Mouse (Mus musculus) CD4-positive naive resting alpha-beta T cell, adult 76 days (primary cell): Measurements from ENCODE around the gene St6galnac4. TPM values are rescaled to one million over a fixed set of nuclear protein-coding genes. Genes with fewer than 3 reads are reported as not detected.

Experiments used
- total RNA-seq: library from RNA; stranded (reverse); gene quantifications from one replicate; pipeline ENCODE4 v1.2.4, GENCODE M21; 2023

St6galnac4 gene
- total RNA-seq, result 18.8 TPM

DNA sequence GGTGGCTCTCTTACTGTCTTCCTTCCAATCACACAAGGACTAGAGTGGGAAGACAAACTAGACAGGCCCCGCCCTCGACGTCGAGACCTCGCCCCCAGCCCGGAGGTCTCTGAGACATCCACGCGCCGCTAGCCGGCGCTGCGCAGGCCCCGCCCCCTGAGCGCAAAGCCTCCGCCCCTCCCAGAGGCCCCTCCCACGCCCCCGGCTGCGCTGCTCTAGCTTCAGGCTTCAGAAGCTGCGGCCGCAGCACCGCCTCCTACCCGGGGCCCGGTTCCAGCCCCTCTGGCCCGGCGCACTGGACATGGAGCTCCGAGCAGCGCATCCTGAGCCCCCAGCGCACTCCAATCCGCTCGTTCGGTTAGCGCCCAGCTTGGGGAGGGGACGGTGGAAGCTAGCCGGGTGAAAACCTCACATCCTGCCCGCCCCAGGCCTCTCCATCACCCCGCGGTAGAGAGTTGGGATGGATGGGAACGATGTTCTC is at the start of gene St6galnac4:
Gene St6galnac4 (plus strand): TSS at position 225 of the 481 bp plus-strand sequence.

DNA sequence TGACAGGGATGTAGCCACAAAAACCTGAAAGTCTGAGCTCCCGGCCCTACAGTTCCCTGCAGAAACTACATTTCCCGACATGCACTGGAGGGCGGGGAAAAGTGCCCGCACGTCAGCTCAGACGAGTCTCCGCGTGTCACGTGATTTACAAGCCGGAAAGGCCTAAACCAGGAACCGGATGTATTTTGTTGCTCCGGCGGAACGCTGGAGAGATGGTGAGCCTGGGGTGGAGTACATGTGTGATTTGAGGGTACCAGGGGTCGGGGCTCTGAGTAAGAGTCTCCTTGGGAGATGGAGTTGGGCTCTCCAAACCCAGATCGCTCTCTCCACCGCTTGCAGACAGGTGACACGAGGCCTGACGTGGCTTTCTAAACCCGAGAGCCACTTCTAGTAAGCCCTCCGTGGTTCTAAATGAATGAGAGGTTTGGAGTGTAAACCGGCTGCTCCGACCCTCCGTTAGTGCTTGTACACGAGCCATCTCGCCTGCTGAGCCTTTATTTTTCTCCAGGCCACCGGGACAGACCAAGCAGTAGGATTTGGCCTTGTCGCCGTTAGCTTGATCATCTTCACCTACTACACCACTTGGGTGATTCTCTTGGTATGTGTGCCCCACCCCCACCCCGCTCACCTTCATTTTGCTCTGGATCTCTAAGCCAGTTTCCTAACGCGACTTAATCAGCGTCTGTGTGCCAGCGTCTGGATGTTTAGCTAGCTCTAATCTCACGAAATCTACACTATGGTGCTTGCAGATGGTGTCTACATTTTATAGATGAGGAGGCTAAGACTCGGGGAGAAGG is 16.0 kb upstream of the St6galnac4 start, which contains the start of gene Dpm2:
Gene Dpm2 (plus strand): TSS at position 161 of the 797 bp plus-strand sequence.

DNA sequence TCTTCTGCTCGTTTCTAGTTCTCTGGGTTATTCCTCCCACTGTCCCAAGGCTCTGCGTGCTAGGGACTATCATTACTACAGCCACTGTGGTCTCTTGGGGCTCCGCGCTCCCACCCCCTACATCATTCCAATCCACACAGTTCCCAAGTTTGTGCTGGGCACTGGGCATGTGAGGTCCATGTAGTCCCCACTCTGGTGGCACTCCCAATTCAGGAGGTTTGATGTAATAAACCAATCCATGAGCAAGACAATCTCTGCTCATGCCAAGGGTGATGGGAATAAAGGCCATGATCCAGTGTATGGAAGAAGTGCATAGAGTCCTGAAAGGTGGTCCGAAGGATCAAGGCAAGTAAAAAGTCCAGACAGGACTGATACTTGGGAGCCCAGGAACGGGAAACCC is 12.4 kb upstream of the St6galnac4 start, which contains the start of gene Pip5kl1:
Gene Pip5kl1 (plus strand): TSS at position 301 of the 400 bp plus-strand sequence.

DNA sequence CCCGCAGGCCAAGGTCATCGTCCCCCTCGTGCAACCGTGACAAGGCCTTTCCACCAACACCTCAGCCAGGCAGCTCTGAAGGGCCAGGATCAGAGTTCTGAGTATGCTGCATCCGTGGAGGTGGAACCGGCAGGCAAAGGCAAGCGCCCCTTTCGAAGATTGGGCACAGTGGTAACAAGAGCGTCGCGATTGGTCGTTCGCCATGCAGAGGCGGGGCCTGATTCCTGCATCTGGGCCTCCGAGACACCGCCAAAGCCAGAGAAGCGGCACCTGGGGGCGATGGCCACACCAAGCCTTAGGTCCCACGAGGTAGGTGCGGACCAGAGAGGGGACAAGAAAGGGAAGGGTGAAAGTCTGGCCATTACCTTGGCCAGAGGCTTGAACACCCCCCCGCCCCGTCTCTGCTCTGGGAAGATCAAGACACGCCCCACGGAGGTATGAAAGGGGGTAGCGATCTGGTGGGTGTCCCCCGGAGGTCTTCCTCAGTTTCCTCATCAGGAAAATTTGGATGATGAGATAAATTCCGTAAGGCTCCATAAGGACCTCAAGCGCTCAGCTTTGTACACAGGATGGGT is 11.2 kb upstream of the St6galnac4 start, which contains the start of gene 9430097D07Rik:
Gene 9430097D07Rik (minus strand): TSS at position 99 of the 575 bp plus-strand sequence.

DNA sequence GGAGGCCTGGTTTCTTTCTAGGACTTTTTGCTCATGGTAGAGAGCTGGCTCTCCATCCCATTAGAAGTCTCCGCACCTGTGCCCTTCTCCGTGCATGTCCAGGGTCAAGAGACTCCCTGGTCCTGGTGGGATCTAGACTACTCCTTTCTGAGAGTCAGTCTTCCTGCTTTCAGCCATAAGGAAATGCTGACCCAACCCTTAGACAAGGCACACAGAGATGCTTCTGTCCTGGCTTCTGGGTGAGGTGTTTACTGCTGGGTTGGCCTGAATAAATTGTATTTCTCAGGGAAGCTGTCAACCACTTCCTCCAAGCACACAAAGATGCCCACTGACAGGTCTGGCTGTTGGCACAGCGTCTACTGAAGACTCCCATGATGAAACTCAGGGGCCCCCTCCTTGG is 12.5 kb downstream of the St6galnac4 start, which contains the start of gene St6galnac6:
Gene St6galnac6 (plus strand): TSS at position 301 of the 400 bp plus-strand sequence.

DNA sequence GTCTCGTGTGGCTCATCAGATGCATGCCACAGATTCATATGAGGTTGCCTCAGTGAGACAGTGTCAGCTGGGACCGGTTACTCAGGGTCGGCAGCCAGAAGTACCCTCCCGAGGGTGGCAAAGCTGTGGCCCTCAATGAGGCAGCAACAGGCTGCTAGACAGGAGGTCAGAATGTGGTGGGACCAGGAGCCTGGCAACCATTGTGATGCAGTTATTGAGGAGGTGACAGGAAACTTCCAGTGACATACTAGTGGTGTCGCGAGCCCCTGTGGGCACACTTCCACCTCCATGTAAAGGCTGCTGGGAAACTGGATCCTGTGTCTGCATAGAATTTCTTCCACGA is 34.6 kb downstream of the St6galnac4 start, which contains the start of gene Ak1:
Gene Ak1 (plus strand): TSS at position 242 of the 343 bp plus-strand sequence.

DNA sequence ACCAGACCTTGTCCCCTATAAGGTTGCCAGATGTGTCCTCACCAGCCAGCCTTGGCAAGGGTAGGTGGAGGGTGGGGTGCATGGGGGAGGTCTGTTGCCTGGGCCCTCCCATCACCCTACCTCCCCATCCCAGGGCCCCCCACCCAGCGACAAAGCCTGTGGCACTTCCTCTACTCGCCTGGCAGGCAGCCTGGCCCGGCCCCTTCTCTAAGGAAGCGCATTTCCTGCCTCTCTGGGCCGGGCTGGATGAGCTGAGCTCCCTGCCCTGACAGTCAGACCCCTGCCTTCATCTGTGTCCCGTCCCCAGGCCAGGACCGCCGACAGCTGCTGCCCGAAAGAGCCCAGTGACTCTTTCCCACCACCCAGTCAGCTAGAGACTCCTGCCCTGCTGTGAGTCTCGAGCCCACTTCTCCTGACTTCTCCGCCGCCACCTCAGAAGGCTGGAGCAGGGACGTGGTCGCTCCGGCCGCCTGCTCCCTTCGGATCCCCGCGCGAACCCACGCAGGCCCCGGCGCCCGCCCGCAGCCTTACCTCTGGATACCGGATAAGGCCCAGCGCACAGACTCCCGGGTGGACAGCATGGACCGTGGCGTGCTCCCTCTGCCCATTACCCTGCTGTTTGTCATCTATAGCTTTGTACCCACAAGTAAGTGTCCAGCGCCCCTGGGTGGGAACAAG is 59.6 kb downstream of the St6galnac4 start, which contains the start of gene Eng:
Gene Eng (plus strand): TSS at position 217 of the 678 bp plus-strand sequence.

Other genes starting within 250 kb of the St6galnac4 start
- gene Ciz1, start 234.8 kb upstream of the St6galnac4 start, total RNA-seq, result 93.7 TPM
- gene Dnm1, start 233.8 kb upstream of the St6galnac4 start, total RNA-seq, result not detected
- gene 1110008P14Rik, start 205.2 kb upstream of the St6galnac4 start, total RNA-seq, result 23.4 TPM
- 2.8 TPM for gene Lcn2, start 198.8 kb upstream of the St6galnac4 start, total RNA-seq
- 6.2 TPM for gene Ptges2, start 191.2 kb upstream of the St6galnac4 start, total RNA-seq
- gene Naif1, start 136.6 kb upstream of the St6galnac4 start, total RNA-seq, result 6.5 TPM
- 108 TPM for gene Slc25a25, start 135.7 kb upstream of the St6galnac4 start, total RNA-seq
- 163 TPM for gene Fam102a, start 51.8 kb upstream of the St6galnac4 start, total RNA-seq
- gene Dpm2, start 16.2 kb upstream of the St6galnac4 start, total RNA-seq, result 50.7 TPM
- 0.76 TPM for gene Pip5kl1, start 12.3 kb upstream of the St6galnac4 start, total RNA-seq
- gene 9430097D07Rik, start 11.4 kb upstream of the St6galnac4 start, total RNA-seq, result not detected
- gene St6galnac6, start 12.6 kb downstream of the St6galnac4 start, total RNA-seq, result 4.1 TPM
- not detected for gene Ak1, start 34.7 kb downstream of the St6galnac4 start, total RNA-seq
- gene Eng, start 59.5 kb downstream of the St6galnac4 start, total RNA-seq, result 3.4 TPM
- 26.7 TPM for gene Fpgs, start 117.0 kb downstream of the St6galnac4 start, total RNA-seq
- 92.9 TPM for gene Cdk9, start 126.0 kb downstream of the St6galnac4 start, total RNA-seq
- gene Sh2d3c, start 134.0 kb downstream of the St6galnac4 start, total RNA-seq, result 81.0 TPM
- not detected for gene 6330409D20Rik, start 153.9 kb downstream of the St6galnac4 start, total RNA-seq
- 26.4 TPM for gene Tor2a, start 170.1 kb downstream of the St6galnac4 start, total RNA-seq
- 0.21 TPM for gene Ttc16, start 188.5 kb downstream of the St6galnac4 start, total RNA-seq
- gene Ptrh1, start 188.7 kb downstream of the St6galnac4 start, total RNA-seq, result 3.8 TPM
- not detected for gene Cfap157, start 197.3 kb downstream of the St6galnac4 start, total RNA-seq